Mouse (Mus musculus) myocyte (in vitro differentiated cells): ENCODE measurements around the gene Sar1a. TPM values are rescaled to one million over a fixed set of nuclear protein-coding genes. Genes with fewer than 3 reads are reported as not detected.

Experiments used
- H3K27me3 ChIP-seq: one replicate; pipeline ENCODE4 v1.6.1; 2011; ENCODE audit not compliant: control insufficient read depth, insufficient read depth, insufficient read length
- H3K36me3 ChIP-seq: one replicate; pipeline ENCODE4 v1.6.1; 2011; ENCODE audit not compliant: control insufficient read depth, insufficient read depth
- H3K4me2 ChIP-seq: one replicate; pipeline ENCODE4 v1.6.1; 2011; ENCODE audit warnings: low read depth, control low read depth
- H3K4me3 ChIP-seq: one replicate; pipeline ENCODE4 v1.5.1; 2011; ENCODE audit warnings: mild to moderate bottlenecking, control low read depth, moderate library complexity
- H3K79me2 ChIP-seq: one replicate; pipeline ENCODE4 v1.6.1; 2011; ENCODE audit not compliant: control insufficient read depth, insufficient read depth
- H3ac ChIP-seq: one replicate; pipeline ENCODE4 v1.6.1; 2011; ENCODE audit not compliant: control insufficient read depth, insufficient read length
- CEBPB ChIP-seq: IDR thresholded peaks from 2 replicates; pipeline ENCODE4 v1.6.1; 2011; ENCODE audit warnings: mild to moderate bottlenecking, moderate library complexity; ENCODE audit not compliant: poor library complexity, insufficient read depth, severe bottlenecking
- E2F4 ChIP-seq: IDR thresholded peaks from one replicate; pipeline ENCODE4 v1.6.1; 2011; ENCODE audit warnings: mild to moderate bottlenecking, control low read depth, moderate library complexity; ENCODE audit not compliant: insufficient read depth
- MAX ChIP-seq: IDR thresholded peaks from one replicate; pipeline ENCODE4 v1.6.1; 2011; ENCODE audit warnings: low read depth, mild to moderate bottlenecking, control low read depth
- MYOD1 ChIP-seq, 3 experiments: IDR thresholded peaks; one replicate each; pipeline ENCODE4 v1.6.1; 2011; ENCODE audit warnings: control low read depth in 2 of 3, low read depth in 2 of 3, mild to moderate bottlenecking in 2 of 3, moderate library complexity in 1 of 3; ENCODE audit not compliant: insufficient read length in 2 of 3, control insufficient read depth in 1 of 3
- MYOG ChIP-seq, 3 experiments: IDR thresholded peaks; one replicate each; pipeline ENCODE4 v1.6.1; 2011; ENCODE audit warnings: control low read depth in 2 of 3, low read depth in 2 of 3, mild to moderate bottlenecking in 2 of 3; ENCODE audit not compliant: insufficient read length in 2 of 3, control insufficient read depth in 1 of 3, insufficient read depth in 1 of 3
- POLR2A ChIP-seq: IDR thresholded peaks from one replicate; pipeline ENCODE4 v1.6.1; 2011; ENCODE audit warnings: low read depth, mild to moderate bottlenecking, control low read depth, moderate library complexity; ENCODE audit not compliant: insufficient read length
- POLR2AphosphoS2 ChIP-seq: IDR thresholded peaks from one replicate; pipeline ENCODE4 v1.6.1; 2011; ENCODE audit warnings: low read depth, control low read depth; ENCODE audit not compliant: insufficient read length
- REST ChIP-seq: IDR thresholded peaks from one replicate; pipeline ENCODE4 v1.6.1; 2011; ENCODE audit warnings: mild to moderate bottlenecking, control low read depth, moderate library complexity; ENCODE audit not compliant: insufficient read depth, insufficient read length
- SRF ChIP-seq: IDR thresholded peaks from one replicate; pipeline ENCODE4 v1.6.1; 2011; ENCODE audit warnings: low read depth; ENCODE audit not compliant: control insufficient read depth, insufficient read length
- TCF12 ChIP-seq: IDR thresholded peaks from one replicate; pipeline ENCODE4 v1.6.1; 2011; ENCODE audit warnings: mild to moderate bottlenecking, control low read depth; ENCODE audit not compliant: poor library complexity, insufficient read depth, severe bottlenecking
- TCF3 ChIP-seq: IDR thresholded peaks from one replicate; pipeline ENCODE4 v1.6.1; 2011; ENCODE audit warnings: low read depth, control low read depth; ENCODE audit not compliant: insufficient read length
- USF1 ChIP-seq: IDR thresholded peaks from one replicate; pipeline ENCODE4 v1.6.1; 2011; ENCODE audit warnings: low read depth, mild to moderate bottlenecking, control low read depth, moderate library complexity
- polyA plus RNA-seq: library from polyadenylated mRNA; unstranded; fragments of >200 nt; fragmentation: generic; extraction: Trizol; gene quantifications from one replicate; pipeline ENCODE4 v1.2.1, GENCODE M21; 2012; ENCODE audit warnings: missing spikeins

Gene Sar1a
- polyA plus RNA-seq, 1 experiment, result 142 TPM

- Histone ChIP-seq H3K4me2 (no peak overlapping the region), H3K36me3 (no peaks in the 10 kb centered on the region), H3ac (no peak overlapping the region), H3K4me3 (no peak overlapping the region), H3K27me3 (no peaks in the 10 kb centered on the region), H3K79me2 (no peaks in the 10 kb centered on the region)
- TF ChIP-seq REST, result no peak
- no peak for TF ChIP-seq POLR2A
- TF ChIP-seq SRF, result no peak
- TF ChIP-seq MYOD1 (IDR thresholded peaks at IDR 0.05; ENCODE audit: control insufficient read depth in 1 of 3, insufficient read length in 2 of 3, low read depth in 2 of 3), result peak in 1 of 3 experiments; percentile 75
- TF ChIP-seq USF1, result no peak
- TF ChIP-seq MYOG (IDR thresholded peaks at IDR 0.05; ENCODE audit: control insufficient read depth in 1 of 3, insufficient read depth in 1 of 3, insufficient read length in 2 of 3, low read depth in 2 of 3), result peak in 1 of 3 experiments; percentile 43
Observed at GRCm38 (mm10) chr10:61736671-61737078, 56.6 kb downstream of the Sar1a start.

DNA sequence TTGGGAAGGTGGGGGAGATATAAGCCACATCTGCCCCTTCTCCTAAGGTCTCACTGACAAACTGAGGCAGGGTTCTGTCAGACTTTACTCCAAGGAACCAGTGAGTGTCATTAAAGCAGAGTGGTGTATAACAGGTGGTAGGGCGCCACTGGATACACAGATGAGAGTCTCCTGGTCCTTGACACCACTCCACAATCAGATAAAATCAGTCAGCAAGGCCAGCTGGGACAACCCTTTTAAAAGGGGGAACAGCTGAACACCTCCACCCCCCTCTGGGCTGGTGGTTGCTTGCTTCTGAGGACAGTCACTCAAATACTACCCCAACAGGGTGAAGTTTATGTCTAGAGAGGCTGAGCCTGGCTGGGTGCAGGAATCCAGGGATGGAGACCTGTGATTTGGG, 57.4 kb downstream of the Sar1a start:
- no peaks in the 10 kb centered on the region for H3K36me3 ChIP-seq
- H3K4me2 ChIP-seq, result no peak overlapping the region
- H3ac ChIP-seq, result no peak overlapping the region
- no peaks in the 10 kb centered on the region for H3K27me3 ChIP-seq
- no peak overlapping the region for H3K4me3 ChIP-seq
- no peaks in the 10 kb centered on the region for H3K79me2 ChIP-seq
- TF ChIP-seq MYOD1 (IDR thresholded peaks at IDR 0.05; ENCODE audit: control insufficient read depth in 1 of 3, insufficient read length in 2 of 3, low read depth in 2 of 3) (peak; percentile 62 to 90 (median 76)), USF1 (no peak), SRF (no peak), TCF12 (peak; percentile 80), REST (no peak), MYOG (IDR thresholded peaks at IDR 0.05; ENCODE audit: control insufficient read depth in 1 of 3, insufficient read depth in 1 of 3, insufficient read length in 2 of 3, low read depth in 2 of 3) (peak in 2 of 3 experiments; percentile 49 to 86), MAX (no peak), POLR2AphosphoS2 (no peak), CEBPB (no peak), TCF3 (peak; percentile 47)

DNA sequence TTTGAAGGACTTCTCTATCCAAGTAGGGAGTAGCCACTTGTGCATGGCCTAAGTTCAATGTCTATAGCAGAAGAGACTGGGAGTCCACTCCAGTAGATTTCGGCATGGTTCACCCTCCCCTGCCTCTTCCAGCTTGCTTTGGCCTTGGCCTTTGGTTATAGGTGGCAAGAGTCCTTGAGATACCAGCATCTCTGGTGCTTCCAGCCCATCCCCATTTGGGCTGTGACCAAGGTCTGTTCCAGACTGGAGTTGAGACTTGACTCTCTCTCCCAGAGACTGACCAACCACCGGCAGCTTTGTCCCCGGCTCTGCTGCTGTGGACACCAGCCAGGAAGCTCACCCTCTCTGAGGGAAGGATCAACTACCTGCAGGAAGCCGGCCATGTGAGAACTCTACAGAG, 58.0 kb downstream of the Sar1a start:
- Histone ChIP-seq H3ac (no peak overlapping the region), H3K36me3 (no peaks in the 10 kb centered on the region), H3K4me2 (no peak overlapping the region), H3K4me3 (no peak overlapping the region), H3K27me3 (no peaks in the 10 kb centered on the region), H3K79me2 (no peaks in the 10 kb centered on the region)
- TF ChIP-seq MAX, result no peak
- no peak for TF ChIP-seq POLR2AphosphoS2
- TF ChIP-seq CEBPB, result no peak
- no peak for TF ChIP-seq TCF12
- TF ChIP-seq USF1, result no peak
- TF ChIP-seq POLR2A, result no peak
- TF ChIP-seq SRF, result no peak
- no peak for TF ChIP-seq MYOD1 (IDR thresholded peaks at IDR 0.05; ENCODE audit: control insufficient read depth in 1 of 3, insufficient read length in 2 of 3, low read depth in 2 of 3)
- TF ChIP-seq E2F4, result no peak
- no peak for TF ChIP-seq MYOG (IDR thresholded peaks at IDR 0.05; ENCODE audit: control insufficient read depth in 1 of 3, insufficient read depth in 1 of 3, insufficient read length in 2 of 3, low read depth in 2 of 3)
- TF ChIP-seq REST, result no peak
- no peak for TF ChIP-seq TCF3

- H3K27me3 ChIP-seq, result no peaks in the 10 kb centered on the region
- no peak overlapping the region for H3K4me2 ChIP-seq
- H3K79me2 ChIP-seq, result no peaks in the 10 kb centered on the region
- H3K4me3 ChIP-seq, result no peak overlapping the region
- no peak for TF ChIP-seq MAX
- TF ChIP-seq USF1, result no peak
- TF ChIP-seq MYOG (IDR thresholded peaks at IDR 0.05; ENCODE audit: control insufficient read depth in 1 of 3, insufficient read depth in 1 of 3, insufficient read length in 2 of 3, low read depth in 2 of 3), result no peak
- no peak overlapping the region for H3ac ChIP-seq
- no peaks in the 10 kb centered on the region for H3K36me3 ChIP-seq
Observed at GRCm38 (mm10) chr10:61741306-61741705, 61.2 kb downstream of the Sar1a start.

- H3K79me2 ChIP-seq, result no peaks in the 10 kb centered on the region
- TF ChIP-seq POLR2A (no peak), MYOD1 (IDR thresholded peaks at IDR 0.05; ENCODE audit: control insufficient read depth in 1 of 3, insufficient read length in 2 of 3, low read depth in 2 of 3) (peak in 1 of 3 experiments; percentile 14)
- no peaks in the 10 kb centered on the region for H3K27me3 ChIP-seq
- H3ac ChIP-seq, result no peak overlapping the region
- H3K4me2 ChIP-seq, result no peak overlapping the region
- H3K36me3 ChIP-seq, result no peaks in the 10 kb centered on the region
- H3K4me3 ChIP-seq, result no peak overlapping the region
Observed at GRCm38 (mm10) chr10:61741873-61742272, 61.8 kb downstream of the Sar1a start.
